Mouse (Mus musculus) ES-Bruce4 (cell line): ENCODE results near the gene Sptbn2.

Source experiments
- CTCF ChIP-seq: IDR thresholded peaks from one replicate; pipeline ENCODE4 v1.8.1; 2011; ENCODE audit warnings: low read depth, low read length
- EP300 ChIP-seq: IDR thresholded peaks from 2 replicates; pipeline ENCODE4 v1.6.1; 2011; ENCODE audit warnings: low read depth, low read length; ENCODE audit not compliant: insufficient read depth
- POLR2A ChIP-seq: IDR thresholded peaks from one replicate; pipeline ENCODE4 v1.8.1; 2011; ENCODE audit warnings: low read length; ENCODE audit not compliant: insufficient read depth

GRCm38 (mm10) chr19:4733052-4733451 is 22.1 kb downstream of the Sptbn2 start:
- TF ChIP-seq CTCF (no peak), EP300 (no peak), POLR2A (no peak)
